Mouse (Mus musculus) lung, adult 2 months (tissue): Measurements from ENCODE around the gene Dscam.

Experiments used
- CTCF ChIP-seq: fragments of 200-500 bp; IDR thresholded peaks from 2 replicates; pipeline ENCODE4 v1.5.1; 2011; ENCODE audit warnings: mild to moderate bottlenecking, low read length, control low read depth; ENCODE audit not compliant: insufficient read depth
- POLR2A ChIP-seq: fragments of 200-500 bp; IDR thresholded peaks from 2 replicates; pipeline ENCODE4 v1.6.1; 2011; ENCODE audit warnings: low read depth, mild to moderate bottlenecking, control low read depth, low read length, borderline replicate concordance; ENCODE audit errors: extremely low read depth

- TF ChIP-seq CTCF (no peak), POLR2A (no peak)
Measured at GRCm38 (mm10) chr16:96802636-96803035, 367.9 kb downstream of the Dscam start.
